Mouse (Mus musculus): ENCODE data around the gene Map3k20.

DNA sequence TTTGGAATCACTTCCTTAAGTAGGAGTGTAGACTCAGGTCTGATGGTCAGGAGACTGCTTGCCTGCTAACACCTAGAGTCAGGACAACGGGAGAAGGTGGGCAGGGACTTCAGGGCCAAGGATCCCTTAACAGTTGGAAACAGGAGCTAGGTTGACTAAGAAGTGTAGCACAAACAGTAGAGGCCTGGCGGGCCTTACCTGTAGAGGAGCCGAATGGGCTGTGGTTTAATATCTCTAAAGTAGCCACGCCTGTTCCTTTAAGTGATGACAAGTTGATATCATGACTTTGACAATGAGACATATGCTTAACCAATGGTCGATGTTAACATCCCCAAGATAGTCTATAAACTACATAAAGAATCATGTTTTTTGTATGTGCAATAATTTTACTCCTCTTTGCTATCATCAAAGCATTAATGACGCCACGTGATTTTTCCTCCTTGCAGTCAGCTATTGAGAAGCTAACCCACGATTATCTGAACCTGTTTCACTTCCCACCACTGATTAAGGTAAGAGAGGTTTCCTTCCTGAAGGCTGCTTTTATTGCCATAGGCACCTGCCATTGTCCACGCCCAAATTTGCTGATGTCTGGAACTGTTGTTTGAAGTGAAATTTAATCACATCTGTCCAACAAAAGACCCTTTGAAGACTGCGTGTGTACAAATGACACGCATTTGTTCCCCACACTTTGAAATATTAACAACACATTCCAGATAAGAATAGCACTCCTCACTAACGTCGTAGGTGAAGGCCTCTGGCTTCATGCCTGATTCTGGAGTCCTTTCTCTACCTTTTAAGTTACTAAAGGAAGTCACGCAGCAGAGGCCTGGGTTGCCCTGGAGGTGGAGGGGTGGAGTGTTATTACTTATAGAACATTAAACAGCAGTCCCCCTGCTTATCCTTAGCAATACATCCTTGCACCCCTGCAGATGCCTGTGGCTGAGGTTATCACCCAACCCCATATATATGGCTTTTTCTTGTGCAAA lies 131.0 kb downstream of the Map3k20 start:
- TF ChIP-seq CTCF (conservative IDR thresholded peaks at IDR 0.05; ENCODE audit: low read length) (no peak), NANOG (IDR thresholded peaks at IDR 0.05; ENCODE audit: borderline replicate concordance, low read length) (no peak)
